Mouse (Mus musculus): ENCODE results near the gene Wdr18.

Gene Wdr18

DNA sequence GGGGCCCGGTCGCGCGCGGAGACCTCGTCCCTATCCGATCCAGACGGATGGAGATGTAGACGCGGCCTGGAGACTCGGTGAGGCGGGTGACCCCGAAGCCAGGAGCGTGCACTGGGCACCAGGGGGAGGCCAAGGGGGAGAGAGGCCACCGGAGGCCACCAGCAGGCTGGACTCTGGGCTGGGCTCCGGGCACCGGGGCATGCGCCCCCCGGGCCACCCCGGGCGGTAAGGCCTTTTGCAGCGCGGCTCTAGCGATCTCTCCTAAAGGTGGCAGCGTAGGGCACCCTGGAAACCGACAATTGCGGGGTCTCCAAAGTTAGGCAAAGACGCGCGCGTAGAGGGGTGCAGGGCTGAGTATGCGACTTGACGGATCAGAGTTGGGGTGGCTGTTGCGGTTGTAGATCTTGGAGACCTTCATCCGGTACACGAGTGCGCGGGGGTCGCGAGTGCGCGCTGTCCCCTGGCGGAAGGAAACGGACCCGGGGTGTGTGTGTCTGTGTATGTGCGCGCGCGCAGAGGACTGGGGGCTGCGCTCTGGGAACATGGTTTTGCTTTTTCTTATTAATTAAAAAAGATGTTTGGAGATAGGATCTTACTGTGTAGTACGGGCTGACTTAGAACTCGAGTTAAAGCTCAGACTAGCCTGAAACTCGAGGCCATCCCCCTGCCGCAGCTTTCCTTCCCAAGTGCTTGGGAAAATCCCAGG, 32.5 kb upstream of the Wdr18 start:
- peak; percentile 61 to 84 for DNase-seq (ENCODE audit: low spot score in 2 of 2)

DNA sequence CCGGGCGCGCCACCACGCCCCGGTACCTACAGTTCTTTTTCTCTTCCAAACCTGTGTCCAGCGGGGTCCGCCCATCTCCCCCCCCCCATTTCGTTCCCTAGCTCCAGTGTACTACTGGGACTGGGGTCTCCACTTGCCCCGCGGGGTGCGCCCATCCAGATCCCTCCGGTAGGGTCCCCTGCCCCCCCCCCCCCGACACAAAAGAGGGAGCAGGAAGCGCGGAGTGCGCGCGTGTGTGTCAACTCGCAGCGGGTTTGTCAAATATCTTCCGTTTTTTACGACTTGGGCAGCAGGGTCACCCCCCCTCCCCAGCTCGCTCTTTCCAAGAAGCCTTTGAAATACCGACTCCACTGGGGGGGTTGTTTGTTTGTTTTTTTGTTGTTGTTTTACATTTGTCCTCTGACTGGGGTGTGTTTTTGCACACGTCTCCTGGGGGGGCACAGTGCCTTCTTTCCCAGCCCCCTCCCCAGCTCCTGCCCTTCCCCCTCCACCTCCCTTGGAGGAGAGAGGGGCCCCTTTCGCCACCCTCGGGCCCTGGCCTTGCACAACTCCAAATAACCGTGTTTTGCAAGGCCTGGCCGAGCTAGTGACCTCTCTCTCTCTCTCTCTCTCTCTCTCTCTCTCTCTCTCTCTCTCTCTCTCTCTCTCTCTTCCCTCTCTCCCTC, 31.8 kb upstream of the Wdr18 start:
- peak in 1 of 2 experiments; percentile 58 for DNase-seq (ENCODE audit: low spot score in 2 of 2)

DNA sequence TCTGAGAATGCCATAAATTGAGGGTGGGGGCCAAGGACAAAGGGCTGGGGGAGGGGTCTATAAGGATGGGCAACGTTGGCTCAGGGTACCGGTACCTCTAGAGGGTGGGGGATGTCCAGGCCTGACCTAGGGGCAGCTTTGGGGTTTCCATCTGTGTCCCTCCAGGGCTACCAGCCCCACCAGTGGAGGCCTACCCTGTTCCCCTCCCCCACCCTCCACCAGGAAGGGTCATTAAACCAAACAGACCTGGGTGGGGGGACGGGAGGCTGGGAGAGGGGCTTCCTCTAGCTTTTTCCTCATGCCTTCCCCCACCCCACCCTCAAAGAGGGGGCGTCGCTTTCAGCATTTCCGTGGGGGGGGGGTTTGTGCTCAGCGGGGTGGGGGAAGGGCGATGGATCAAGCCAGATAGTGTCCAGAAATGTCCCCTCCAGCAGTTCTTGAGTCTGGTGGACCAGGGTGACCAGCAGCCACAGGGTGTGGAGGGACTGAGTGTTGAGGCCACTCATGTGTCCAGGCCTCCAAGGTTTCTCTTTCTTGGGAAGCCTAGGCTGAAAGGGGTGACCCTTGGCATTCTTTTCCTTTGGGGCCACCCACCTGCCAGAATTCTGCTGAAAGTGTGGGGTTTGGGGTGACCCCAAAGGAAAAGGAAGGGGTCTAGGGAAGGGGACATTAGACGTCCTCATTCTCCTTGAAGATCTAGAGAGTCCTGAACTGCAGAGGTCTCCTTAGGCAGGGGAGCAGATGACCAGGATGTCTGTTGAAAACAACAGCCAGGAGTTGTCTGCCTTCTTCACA, 30.8 kb upstream of the Wdr18 start:
- no peak for DNase-seq (ENCODE audit: low spot score in 2 of 2)

DNA sequence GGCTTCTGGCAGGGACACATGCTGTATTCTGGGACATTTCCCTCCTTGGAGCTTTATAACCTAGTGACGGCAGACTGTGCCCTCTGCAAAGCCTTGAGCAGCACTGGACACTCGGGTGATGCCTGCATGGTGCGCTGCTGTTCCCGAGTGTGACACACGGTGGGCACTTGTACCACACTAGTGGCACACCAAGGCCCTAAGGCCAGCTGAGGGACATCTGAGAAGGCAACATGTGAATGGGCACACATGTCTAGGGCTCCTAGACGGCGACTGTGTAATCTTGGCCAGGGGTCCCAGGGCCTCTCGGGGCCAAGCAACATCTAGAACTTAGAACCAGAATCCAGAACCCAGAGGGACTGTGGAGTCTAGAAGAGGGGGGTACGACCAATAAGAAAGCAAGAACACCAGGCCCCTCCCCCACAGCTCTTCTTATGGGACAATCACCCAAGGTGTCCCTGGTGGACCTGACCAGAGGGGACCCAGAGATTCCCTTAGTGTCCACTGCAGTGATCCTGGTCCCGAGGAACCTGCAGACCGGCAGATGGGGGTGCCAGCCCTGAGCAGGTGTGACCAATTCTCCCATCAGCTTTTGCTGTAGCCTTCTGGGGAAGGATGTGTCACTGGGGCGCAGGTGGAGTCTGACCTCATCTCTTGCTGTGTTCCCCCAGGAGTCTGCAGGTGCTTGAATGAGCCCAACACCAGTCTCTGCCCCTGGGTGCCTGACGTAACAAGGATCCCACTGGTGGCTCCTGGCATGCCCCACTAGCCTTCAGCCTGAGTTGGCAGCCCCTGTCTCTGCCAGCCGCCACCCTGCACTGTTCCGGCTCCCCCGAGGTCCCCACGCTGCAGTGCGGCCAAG, 29.8 kb upstream of the Wdr18 start:
- DNase-seq (ENCODE audit: low spot score in 2 of 2): no peak

DNA sequence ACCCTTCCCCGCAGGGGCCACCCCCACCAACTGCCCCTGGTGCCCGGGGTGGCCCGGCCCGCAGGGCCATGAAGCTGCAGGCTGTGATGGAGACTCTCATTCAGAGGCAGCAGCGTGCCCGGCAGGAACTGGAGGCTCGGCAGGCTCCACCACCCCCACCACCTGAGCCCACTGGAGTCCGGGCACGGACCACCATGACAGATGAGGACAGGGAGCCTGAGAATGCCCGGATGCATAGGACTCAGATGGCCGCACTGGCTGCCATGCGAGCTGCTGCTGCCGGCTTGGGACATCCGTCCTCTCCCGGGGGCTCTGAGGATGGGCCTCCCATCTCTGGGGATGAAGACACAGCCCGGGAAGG, 29.1 kb upstream of the Wdr18 start:
- DNase-seq (ENCODE audit: low spot score in 2 of 2): no peak

DNA sequence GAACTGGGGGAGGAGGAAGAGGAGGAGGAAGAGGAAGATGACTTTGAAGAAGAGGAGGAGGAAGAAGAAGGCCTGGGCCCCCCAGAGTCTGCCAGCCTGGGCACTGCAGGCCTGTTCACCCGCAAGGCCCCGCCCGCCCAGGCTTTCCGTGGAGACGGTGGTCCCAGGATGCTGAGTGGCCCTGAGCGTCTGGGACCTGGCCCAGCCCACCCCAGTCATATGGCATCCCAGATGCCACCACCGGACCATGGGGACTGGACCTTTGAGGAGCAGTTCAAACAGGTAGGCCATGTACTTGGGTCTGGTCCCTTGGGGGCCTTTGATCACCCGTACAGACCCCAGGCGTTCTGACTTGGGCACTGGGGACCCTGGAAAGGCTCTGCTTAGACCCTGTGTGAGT, 28.2 kb upstream of the Wdr18 start:
- DNase-seq (ENCODE audit: low spot score in 2 of 2): no peak

DNA sequence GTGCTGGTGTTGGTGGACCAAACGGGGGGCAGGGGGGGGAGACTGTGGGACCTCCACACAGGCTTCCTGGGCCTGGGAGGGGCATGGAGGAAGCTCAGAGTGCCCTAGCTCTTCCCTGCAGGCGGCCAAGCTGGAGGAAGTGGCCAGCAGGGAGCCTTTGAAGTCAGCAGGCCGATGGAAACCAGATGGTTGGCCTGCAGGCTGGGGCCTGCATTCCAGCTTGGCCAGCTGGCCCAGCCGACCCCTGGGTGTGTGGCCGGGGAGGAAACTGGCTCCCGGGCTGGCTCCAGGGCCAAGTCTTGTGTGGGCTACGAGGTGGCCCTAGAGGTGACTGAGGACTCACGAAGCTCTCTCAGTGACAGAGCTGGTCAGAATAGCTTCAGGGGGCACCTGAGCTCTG, 27.2 kb upstream of the Wdr18 start:
- DNase-seq (ENCODE audit: low spot score in 2 of 2): no peak

DNA sequence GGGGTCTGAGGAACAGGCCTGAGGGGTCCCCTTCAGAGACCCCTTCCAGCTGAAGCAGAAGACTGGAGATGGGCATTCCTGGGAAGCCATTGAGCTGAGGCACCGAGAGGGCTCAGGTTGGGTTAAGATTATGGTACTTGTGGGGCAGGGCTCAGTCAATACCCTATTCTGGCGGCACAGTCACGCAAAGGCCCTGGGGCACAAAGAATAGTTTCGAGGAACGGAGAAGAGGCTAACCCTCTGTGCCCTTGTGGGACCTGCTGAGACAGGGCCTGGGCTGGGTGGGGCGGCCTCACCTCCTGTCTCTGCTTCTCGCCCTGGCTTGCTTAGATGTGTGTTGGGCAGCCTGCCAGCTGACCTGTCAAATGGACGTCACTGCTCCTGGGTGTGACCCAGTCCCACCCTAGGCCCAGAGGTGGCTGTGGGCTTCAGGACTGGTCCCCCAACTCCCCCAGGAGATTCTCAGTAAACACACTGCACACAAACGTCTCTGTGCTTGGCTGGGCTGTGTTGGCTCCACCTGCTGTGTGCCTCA, 26.7 kb upstream of the Wdr18 start:
- no peak for DNase-seq (ENCODE audit: low spot score in 2 of 2)

DNA sequence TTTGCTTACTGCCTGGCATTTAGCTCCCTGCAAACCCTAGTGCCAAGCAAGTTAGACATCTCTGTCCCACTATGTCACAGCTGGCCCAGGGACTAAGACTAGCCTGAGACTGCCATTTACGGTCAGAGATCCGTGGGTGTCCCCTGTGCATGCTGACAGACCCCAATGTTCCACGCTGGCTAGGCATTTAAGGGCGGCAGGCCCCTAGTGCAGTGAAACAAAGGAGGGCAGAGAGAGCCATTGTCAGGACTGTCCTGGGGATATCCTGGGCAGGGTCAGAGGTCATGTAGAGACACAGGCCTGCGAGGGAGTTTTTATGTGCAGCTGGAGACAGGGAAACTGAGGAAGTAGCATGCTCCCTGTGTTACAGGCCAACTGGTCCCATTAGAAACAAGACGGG, 26.1 kb upstream of the Wdr18 start:
- DNase-seq (ENCODE audit: low spot score in 2 of 2): no peak

DNA sequence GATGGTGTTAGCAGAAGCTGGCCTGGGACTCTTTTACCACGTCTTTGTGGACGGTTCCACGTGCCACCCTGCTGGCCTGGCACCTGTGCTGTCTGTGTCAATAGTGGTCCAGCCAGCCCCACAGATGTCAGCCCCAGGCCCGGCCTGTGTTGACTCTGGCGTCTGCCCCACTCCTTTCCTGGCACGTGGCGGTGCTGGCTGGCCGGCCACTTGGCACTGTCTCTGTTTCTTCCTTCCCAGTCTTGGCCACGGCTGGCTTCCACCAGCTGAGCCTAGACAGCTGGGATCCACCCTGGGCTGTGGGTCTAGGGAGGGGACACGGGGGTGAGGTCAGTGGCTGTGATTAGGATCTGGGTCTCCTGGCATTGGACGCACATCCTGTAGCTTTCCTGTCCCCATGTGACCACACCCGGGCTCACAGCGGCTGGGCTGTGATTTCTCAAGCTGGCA, 25.7 kb upstream of the Wdr18 start:
- DNase-seq (ENCODE audit: low spot score in 2 of 2): no peak

DNA sequence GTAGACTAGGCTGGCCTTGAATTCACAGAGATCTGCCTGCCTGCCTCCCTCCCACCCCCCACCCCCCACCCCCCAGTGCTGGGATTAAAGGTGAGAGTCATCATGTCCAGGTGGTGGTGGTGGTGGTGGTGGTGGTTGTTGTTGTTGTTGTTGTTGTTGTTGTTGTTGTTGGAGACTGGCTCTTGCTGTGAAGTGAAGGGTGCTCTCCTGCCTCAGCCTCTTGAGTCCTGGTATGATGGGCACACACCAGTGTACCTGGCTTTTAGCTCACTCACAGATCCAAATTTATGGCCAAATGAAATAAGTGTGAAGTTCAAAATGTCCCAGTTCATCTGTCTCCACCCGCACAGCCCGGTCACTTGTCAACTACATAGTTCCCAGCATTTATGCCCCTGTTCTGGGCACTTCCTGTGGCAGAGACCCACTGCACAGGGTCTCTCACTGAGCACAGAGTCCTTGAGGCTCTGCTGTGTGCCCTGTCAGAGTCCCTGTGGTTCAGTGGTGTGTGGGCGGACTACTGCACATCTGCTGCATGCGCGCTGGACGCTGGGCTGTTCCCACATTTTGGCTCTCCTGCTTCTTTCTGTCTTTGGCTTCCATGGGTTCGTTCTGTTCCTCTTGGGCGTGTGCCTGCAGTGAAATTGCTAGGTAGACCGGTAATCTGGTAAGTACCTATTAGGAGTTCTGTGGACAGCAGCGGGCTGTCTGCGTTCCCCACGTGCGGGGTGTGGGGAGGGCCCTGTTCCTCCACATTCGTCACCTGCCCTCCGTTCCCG, 25.0 kb upstream of the Wdr18 start:
- no peak for DNase-seq (ENCODE audit: low spot score in 2 of 2)

DNA sequence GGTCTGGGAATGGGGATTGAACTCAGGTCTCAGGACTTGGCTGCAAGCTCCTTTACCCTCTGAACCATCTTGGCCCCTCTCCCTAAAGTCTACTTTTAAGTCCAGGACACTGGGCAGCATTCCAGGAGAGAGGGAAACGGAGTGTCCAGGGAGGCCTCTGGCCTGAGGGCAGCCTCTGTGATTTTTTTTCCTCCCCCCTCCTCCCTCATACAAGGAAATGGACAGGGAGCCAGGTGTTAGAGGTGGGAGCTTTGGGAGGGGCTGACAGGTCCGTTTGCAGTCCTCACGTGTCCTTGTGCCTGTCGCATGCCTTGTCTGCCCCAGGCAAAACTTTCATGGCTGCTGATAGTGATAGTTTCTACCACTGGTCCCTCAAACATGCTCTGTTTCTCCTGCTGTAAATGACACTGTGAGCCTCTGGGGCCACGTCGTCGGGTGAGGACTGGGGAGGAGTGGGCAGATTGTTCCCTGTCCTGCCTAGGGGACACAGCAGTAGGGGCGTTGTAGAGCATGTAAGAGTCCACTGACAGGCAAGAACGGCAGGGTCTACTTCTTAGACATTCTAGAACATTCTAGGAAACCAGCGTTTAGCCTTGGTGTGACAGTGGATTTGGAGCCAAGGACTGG, 23.6 kb upstream of the Wdr18 start:
- DNase-seq (ENCODE audit: low spot score in 2 of 2): no peak

DNA sequence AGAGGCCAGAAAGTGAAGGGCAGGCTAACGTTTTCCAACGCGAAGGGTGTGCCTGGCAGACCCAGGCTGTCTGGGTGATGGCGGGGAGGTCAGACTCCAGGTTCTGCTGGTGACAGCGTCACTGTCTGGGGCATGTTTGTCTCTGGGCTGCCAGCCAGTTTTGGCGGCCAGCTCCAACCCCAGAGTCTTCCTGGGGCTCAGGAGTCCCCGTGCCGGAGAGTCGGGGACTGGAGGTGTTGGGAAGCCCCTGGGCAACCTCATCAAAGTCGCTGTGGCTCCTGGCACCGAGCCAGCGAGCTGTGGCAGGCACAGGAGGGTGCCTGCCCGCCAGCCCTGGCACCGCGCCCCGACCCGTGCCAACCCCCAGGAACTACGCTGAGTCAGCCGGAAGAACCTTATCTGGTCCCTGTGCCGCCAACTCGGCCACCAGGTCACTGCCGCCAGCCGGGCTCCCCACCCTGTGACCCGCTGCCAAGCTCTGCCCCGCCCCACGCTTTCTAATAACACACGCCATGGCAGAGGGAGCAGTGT, 23.0 kb upstream of the Wdr18 start:
- peak; percentile 89 to 93 for DNase-seq (ENCODE audit: low spot score in 2 of 2)

DNA sequence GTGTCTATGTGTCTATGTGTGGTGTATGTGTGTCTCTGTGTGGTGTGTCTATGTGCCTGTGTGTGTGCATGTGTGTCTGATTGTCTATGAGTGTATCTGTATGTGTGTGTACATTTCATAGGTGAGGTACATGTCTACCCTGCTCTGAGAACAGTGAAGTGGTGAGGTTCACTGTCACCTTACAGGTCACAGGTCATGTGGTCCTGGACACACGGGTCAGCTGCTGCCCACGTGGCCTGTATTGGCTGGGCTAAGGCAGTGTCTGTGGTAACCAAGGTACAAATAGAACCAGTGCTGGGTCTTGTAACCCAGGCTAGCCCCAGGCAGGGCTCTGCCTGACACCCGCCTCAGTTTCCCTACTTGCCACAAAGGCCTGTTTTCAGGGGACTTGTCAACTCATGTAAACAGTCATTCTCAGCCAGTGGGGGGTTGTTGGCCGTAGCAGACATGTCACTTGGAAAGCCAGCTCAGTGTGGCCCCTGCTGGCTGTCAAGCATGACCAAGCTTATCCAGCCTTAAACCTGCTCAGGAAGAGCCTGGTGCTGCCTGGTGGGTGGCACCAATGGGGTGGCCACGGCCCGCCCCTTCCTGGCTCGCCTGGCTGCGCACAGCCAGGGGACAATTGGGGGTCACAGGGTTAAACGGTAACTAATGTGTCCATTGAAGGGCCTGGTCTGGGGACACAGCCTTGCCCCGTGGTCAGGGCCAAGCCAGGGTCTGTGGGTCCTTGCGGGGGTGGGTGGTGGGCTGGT, 22.0 kb upstream of the Wdr18 start:
- DNase-seq (ENCODE audit: low spot score in 2 of 2): no peak

DNA sequence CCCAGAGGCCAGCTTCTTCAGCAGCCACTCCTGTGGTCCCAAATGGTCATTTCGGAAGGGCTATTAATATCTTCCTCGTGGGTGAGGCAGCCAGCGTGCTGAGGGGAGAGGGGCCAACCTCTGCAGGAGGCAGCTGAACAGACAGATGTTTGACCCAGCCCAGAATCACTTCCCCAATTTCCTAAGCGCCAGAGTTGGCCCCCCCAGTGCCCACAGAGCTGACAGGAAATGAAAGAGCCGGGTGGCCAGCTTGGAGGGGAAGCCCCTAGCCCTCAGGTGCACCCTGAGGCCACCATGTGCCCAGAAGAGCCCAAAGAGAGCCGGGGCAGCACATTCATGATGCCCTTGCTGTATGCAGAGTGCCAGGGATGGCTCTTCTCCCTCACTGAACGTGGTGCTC, 19.2 kb upstream of the Wdr18 start:
- peak in 1 of 2 experiments; percentile 76 for DNase-seq (ENCODE audit: low spot score in 2 of 2)

DNA sequence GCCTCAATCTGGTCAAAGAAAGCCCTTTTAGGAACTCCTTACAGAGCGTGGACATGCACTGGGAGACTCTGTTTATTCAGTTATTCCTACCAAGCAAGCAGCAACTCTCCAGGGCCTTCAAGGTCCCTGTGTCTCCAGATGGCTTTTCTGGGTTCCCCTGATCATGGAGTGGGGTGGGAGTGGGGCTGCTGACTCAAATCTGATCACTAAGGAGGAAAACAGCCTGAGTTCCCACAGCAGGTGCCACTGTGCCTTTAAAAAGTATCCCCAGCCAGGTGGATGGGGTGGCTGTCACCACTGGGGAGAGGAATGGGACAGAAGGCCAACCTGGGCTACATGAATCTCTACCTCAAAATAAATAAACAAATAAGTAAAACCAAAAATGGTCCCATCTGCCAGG, 17.0 kb upstream of the Wdr18 start:
- no peak for DNase-seq (ENCODE audit: low spot score in 2 of 2)

DNA sequence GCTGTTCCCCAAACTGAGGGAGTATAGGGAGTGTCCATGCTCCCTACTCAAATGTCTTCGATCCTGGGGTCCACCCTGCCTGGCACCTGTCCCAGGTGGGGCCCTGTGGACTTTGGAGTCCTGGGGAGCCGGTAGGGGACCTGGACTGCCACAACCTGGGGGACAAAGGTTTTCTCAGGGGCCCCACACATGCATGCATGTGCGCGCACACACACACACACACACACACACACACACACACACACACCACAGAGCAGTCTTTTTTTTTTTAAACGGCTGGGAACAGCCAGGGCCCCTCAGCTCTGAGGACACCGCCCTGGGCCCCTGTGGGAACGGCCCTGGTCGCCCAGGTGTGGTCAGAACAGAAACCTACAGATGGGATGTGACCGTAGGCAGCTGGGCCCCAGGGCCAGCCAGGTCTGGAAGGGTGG, 16.5 kb upstream of the Wdr18 start:
- DNase-seq (ENCODE audit: low spot score in 2 of 2): no peak

DNA sequence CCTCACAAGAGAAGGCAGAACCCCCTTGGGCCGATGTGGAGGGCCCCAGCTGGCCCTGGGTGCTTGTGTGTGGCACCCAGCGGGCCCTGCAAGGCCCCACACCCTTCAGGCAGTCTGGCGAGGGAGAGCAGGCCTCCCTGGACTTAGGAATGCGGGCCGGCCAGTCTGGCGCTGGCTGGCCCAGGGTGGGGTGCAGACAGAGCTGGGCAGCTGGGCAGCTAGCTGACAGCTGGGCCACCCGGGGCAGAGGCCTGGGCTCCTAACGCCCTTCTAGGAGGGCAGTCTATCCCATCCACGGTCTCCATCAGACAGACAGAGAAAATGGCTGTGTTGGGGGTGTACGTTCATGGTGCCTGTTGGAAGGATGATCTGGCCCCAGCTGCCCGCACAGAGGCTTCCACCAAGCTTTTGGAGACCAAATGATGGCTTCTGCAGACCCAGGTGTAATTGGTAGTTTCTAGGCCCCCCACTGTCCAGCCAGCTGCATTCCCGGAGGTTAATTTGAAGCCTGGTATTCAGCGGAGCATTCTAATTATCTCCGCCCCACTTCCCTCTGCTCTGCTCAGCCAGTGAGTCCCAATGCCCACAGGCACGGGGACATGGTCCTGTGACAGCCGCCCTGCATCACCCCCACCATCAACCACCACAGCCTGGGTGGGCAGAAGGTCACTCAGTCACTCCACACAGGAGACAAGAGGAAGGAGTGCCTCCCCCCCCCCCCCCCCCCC, 14.3 kb upstream of the Wdr18 start:
- no peak for DNase-seq (ENCODE audit: low spot score in 2 of 2)
